Comparison of ENCODE assay signal across 15 mouse cellular contexts in genomic region chr2:103762492-103762891, GRCm38 (mm10). TPM values are rescaled to one million over a fixed set of nuclear protein-coding genes. Genes with fewer than 3 reads are reported as not detected.
A peak's percentile ranks its signal among the peaks of the same experiment; 100 is the strongest.
DNase-seq lines count a peak whose midpoint lies in the region; ATAC-seq and TF ChIP-seq lines count a peak whose summit lies in the region.
"Had no signal": no experiment of that assay in that cellular context is flagged by ENCODE, and none has a peak within 500 bp of the region (broad histone marks: within the 10 kb centered on the region; RNA-seq: fewer than 3 reads in every experiment).

No protein-coding gene starts in this region.

- H3K4me3 ChIP-seq in hindbrain, embryonic 15.5 days = no peak overlapping the region
- H3K4me3 ChIP-seq in hindbrain, embryonic 11.5 days (ENCODE audit: low read depth, low read length) = no peak overlapping the region
- H3K4me3 ChIP-seq in neural tube, embryonic 12.5 days = no peak overlapping the region
- H3K4me3 ChIP-seq in liver, embryonic 14.5 days (ENCODE audit: insufficient read depth in 1 of 2, low read depth in 2 of 2, low read length in 2 of 2) = no peak overlapping the region
- no peak overlapping the region for H3K4me3 ChIP-seq in stomach, postnatal 0 days (ENCODE audit: low read depth, low read length)

- ATAC-seq in hindbrain, embryonic 15.5 days (ENCODE audit: low FRiP score, low read depth) = no peak
- no peak for ATAC-seq in hindbrain, embryonic 11.5 days (ENCODE audit: low FRiP score)
- ATAC-seq in neural tube, embryonic 12.5 days (ENCODE audit: low FRiP score, low read depth) = no peak
- no peak for ATAC-seq in liver, embryonic 14.5 days (ENCODE audit: insufficient read depth)
- ATAC-seq in stomach, postnatal 0 days (ENCODE audit: low FRiP score, low TSS enrichment) = no peak
- no peak for ATAC-seq in granulocyte monocyte progenitor cell, adult 5-6 weeks (replicated peaks; ENCODE audit: poor library complexity, severe bottlenecking)
- ATAC-seq: forebrain, embryonic 16.5 days had no signal

- H3K27ac ChIP-seq in hindbrain, embryonic 15.5 days (replicated peaks) = no peak overlapping the region
- no peak overlapping the region for H3K27ac ChIP-seq in hindbrain, embryonic 11.5 days (ENCODE audit: low read depth, low read length)
- H3K27ac ChIP-seq in neural tube, embryonic 12.5 days = no peak overlapping the region
- no peak overlapping the region for H3K27ac ChIP-seq in liver, embryonic 14.5 days
- H3K27ac ChIP-seq in stomach, postnatal 0 days (replicated peaks) = no peak overlapping the region
- H3K27ac ChIP-seq: kidney, postnatal 0 days had no signal

- no peak overlapping the region for H3K9ac ChIP-seq in hindbrain, embryonic 15.5 days
- H3K9ac ChIP-seq in hindbrain, embryonic 11.5 days (ENCODE audit: low read depth, low read length) = no peak overlapping the region
- no peak overlapping the region for H3K9ac ChIP-seq in neural tube, embryonic 12.5 days
- no peak overlapping the region for H3K9ac ChIP-seq in liver, embryonic 14.5 days (replicated peaks)
- H3K9ac ChIP-seq in stomach, postnatal 0 days (ENCODE audit: low read length) = no peak overlapping the region

- H3K4me2 ChIP-seq in hindbrain, embryonic 15.5 days = peak overlapping the region; percentile 75; the same call in 1 of the 2 replicates
- H3K4me2 ChIP-seq in hindbrain, embryonic 11.5 days (replicated peaks; ENCODE audit: low read depth, low read length) = no peak overlapping the region
- H3K4me2 ChIP-seq in neural tube, embryonic 12.5 days (replicated peaks) = 0 out of 2 replicates have a peak overlapping the region, but pooled peaks have one; percentile 91
- H3K4me2 ChIP-seq in liver, embryonic 14.5 days (ENCODE audit: low read depth) = peak overlapping the region; percentile 97
- H3K4me2 ChIP-seq in stomach, postnatal 0 days (replicated peaks; ENCODE audit: low read depth) = no peak overlapping the region

- WGBS in hindbrain, embryonic 15.5 days = 59% methylated on average over 1 of the region's 1 CpGs
- 53% methylated on average over 1 of the region's 1 CpGs for WGBS in hindbrain, embryonic 11.5 days
- WGBS in neural tube, embryonic 12.5 days = 55% methylated on average over 1 of the region's 1 CpGs
- 39% methylated on average over 1 of the region's 1 CpGs for whole genome bisulfite sequencing in liver, embryonic 14.5 days (ENCODE audit: insufficient replicate concordance)
- 60% methylated on average over 1 of the region's 1 CpGs for WGBS in stomach, postnatal 0 days

- no peak for TF ChIP-seq CTCF in liver, embryonic 14.5 days (IDR thresholded peaks at IDR 0.05; ENCODE audit: low read depth)
- TF ChIP-seq CTCF in stomach, postnatal 0 days (IDR thresholded peaks at IDR 0.05; ENCODE audit: low read depth) = no peak

- peaks cover 20% of the 10 kb centered on the region for H3K4me1 ChIP-seq in hindbrain, embryonic 15.5 days (replicated peaks)
- H3K4me1 ChIP-seq in hindbrain, embryonic 11.5 days (replicated peaks; ENCODE audit: control insufficient read depth, insufficient read depth, low read length) = no peaks in the 10 kb centered on the region
- H3K4me1 ChIP-seq in neural tube, embryonic 12.5 days = peaks cover 21% of the 10 kb centered on the region
- H3K4me1 ChIP-seq in liver, embryonic 14.5 days (replicated peaks; ENCODE audit: control insufficient read depth in 2 of 2, insufficient read depth in 2 of 2, low read length in 1 of 2) = peaks cover 11 to 12% of the 10 kb centered on the region in 2 experiments; a peak in 3 of 4 replicates
- H3K4me1 ChIP-seq in stomach, postnatal 0 days (replicated peaks; ENCODE audit: control insufficient read depth, insufficient read depth) = peaks cover 4% of the 10 kb centered on the region; the same call in 1 of the 2 replicates

- H3K27me3 ChIP-seq in hindbrain, embryonic 15.5 days = no peaks in the 10 kb centered on the region
- no peaks in the 10 kb centered on the region for H3K27me3 ChIP-seq in hindbrain, embryonic 11.5 days (ENCODE audit: control insufficient read depth, insufficient read depth, low read length)
- H3K27me3 ChIP-seq in neural tube, embryonic 12.5 days (replicated peaks) = no peaks in the 10 kb centered on the region
- H3K27me3 ChIP-seq in liver, embryonic 14.5 days (ENCODE audit: control insufficient read depth, insufficient read depth, low read length) = no peaks in the 10 kb centered on the region
- H3K27me3 ChIP-seq in stomach, postnatal 0 days (ENCODE audit: control insufficient read depth, insufficient read depth, low read length) = no peaks in the 10 kb centered on the region

- peaks cover 21% of the 10 kb centered on the region for H3K36me3 ChIP-seq in hindbrain, embryonic 15.5 days
- peaks cover 4% of the 10 kb centered on the region; the same call in 1 of the 2 replicates for H3K36me3 ChIP-seq in hindbrain, embryonic 11.5 days (ENCODE audit: control insufficient read depth, insufficient read depth, low read length)
- peaks cover 23% of the 10 kb centered on the region for H3K36me3 ChIP-seq in neural tube, embryonic 12.5 days
- peaks cover 19% of the 10 kb centered on the region for H3K36me3 ChIP-seq in liver, embryonic 14.5 days (replicated peaks; ENCODE audit: control insufficient read depth, insufficient read depth, low read depth)
- H3K36me3 ChIP-seq in stomach, postnatal 0 days (ENCODE audit: control insufficient read depth, insufficient read depth, low read length) = peaks cover 13% of the 10 kb centered on the region; the same call in 1 of the 2 replicates

- H3K9me3 ChIP-seq in hindbrain, embryonic 15.5 days = no peaks in the 10 kb centered on the region
- no peaks in the 10 kb centered on the region for H3K9me3 ChIP-seq in hindbrain, embryonic 11.5 days (ENCODE audit: control insufficient read depth, low read length)
- no peaks in the 10 kb centered on the region for H3K9me3 ChIP-seq in neural tube, embryonic 12.5 days
- no peaks in the 10 kb centered on the region for H3K9me3 ChIP-seq in liver, embryonic 14.5 days (ENCODE audit: control insufficient read depth, low read length)
- no peaks in the 10 kb centered on the region for H3K9me3 ChIP-seq in stomach, postnatal 0 days (ENCODE audit: control insufficient read depth, low read length)

- TF ChIP-seq EP300 in liver, embryonic 14.5 days (IDR thresholded peaks at IDR 0.05; ENCODE audit: low read depth) = no peak
- TF ChIP-seq EP300 in stomach, postnatal 0 days (optimal IDR thresholded peaks at IDR 0.05) = no peak

- no peak for DNase-seq in hindbrain, embryonic 11.5 days (ENCODE audit: low spot score)
- no peak for DNase-seq in neural tube, embryonic 10.5 days (ENCODE audit: extremely low spot score, low spot score)
- DNase-seq in liver, embryonic 14.5 days (ENCODE audit: low read depth in 3 of 3, low spot score in 3 of 3) = no peak
- DNase-seq in stomach, postnatal 0 days (ENCODE audit: low spot score) = peak; percentile 7
- DNase-seq in gastrocnemius, postnatal 25 days = no peak
- DNase-seq: adrenal gland, postnatal 10 days; embryo, embryonic 11 days; heart, postnatal 14 days; right cerebral cortex, postnatal 4 days; thymus, adult 18-20 months had no signal

RNA-seq across cellular contexts. Expression of gene Nat10, which starts 1.4 kb away (rescaled TPM):
- 17.8 and 20.1 TPM in 2 replicates for polyA plus RNA-seq in hindbrain, embryonic 15.5 days (2015; fragmentation: Nextera tagmentation; extraction: Ambion mirVana)
- polyA plus RNA-seq in hindbrain, embryonic 11.5 days (2014; fragmentation: Nextera tagmentation; extraction: Ambion mirVana) = 21.5 and 22.7 TPM in 2 replicates
- 21.7 and 23.9 TPM in 2 replicates for polyA plus RNA-seq in neural tube, embryonic 12.5 days (2016; fragmentation: Nextera tagmentation; extraction: Ambion mirVana)
- polyA plus RNA-seq in liver, embryonic 14.5 days (2012; rRNA removed) = 20.5 and 21.7 TPM in 2 replicates
- 9.1 and 12.9 TPM in 2 replicates for polyA plus RNA-seq in liver, embryonic 14.5 days (2014; fragmentation: Nextera tagmentation; extraction: Ambion mirVana)
- 8.8 and 8.9 TPM in 2 replicates for polyA plus RNA-seq in stomach, postnatal 0 days (2015; fragmentation: Nextera tagmentation; extraction: Ambion mirVana)
- 10 to 100 TPM; 14.7 to 15.3 TPM for total RNA-seq in gastrocnemius, postnatal 25 days (2021)
- 45.4 and 57.0 TPM in 2 replicates for total RNA-seq in granulocyte monocyte progenitor cell, adult 5-6 weeks (2014; fragmentation: Nextera tagmentation)
- 77.7 and 124 TPM in 2 replicates for total RNA-seq in granulocyte monocyte progenitor cell, adult 5-6 weeks (2017)

RNA-seq across cellular contexts. Expression of gene Caprin1, which starts 35.0 kb away (rescaled TPM):
- polyA plus RNA-seq in hindbrain, embryonic 15.5 days (2015; fragmentation: Nextera tagmentation; extraction: Ambion mirVana) = 321 and 331 TPM in 2 replicates
- polyA plus RNA-seq in hindbrain, embryonic 11.5 days (2014; fragmentation: Nextera tagmentation; extraction: Ambion mirVana) = 610 and 653 TPM in 2 replicates
- polyA plus RNA-seq in neural tube, embryonic 12.5 days (2016; fragmentation: Nextera tagmentation; extraction: Ambion mirVana) = 512 and 528 TPM in 2 replicates
- 53.8 and 71.3 TPM in 2 replicates for polyA plus RNA-seq in liver, embryonic 14.5 days (2012; rRNA removed)
- 118 and 134 TPM in 2 replicates for polyA plus RNA-seq in liver, embryonic 14.5 days (2014; fragmentation: Nextera tagmentation; extraction: Ambion mirVana)
- polyA plus RNA-seq in stomach, postnatal 0 days (2015; fragmentation: Nextera tagmentation; extraction: Ambion mirVana) = 80.7 and 87.0 TPM in 2 replicates
- total RNA-seq in gastrocnemius, postnatal 25 days (2021) = 100 to 1,000 TPM; 108 to 110 TPM
- 371 and 391 TPM in 2 replicates for total RNA-seq in granulocyte monocyte progenitor cell, adult 5-6 weeks (2014; fragmentation: Nextera tagmentation)
- total RNA-seq in granulocyte monocyte progenitor cell, adult 5-6 weeks (2017) = 510 and 593 TPM in 2 replicates

Comparison
In these comparisons a context has a peak if more than half of its experiments do, and no peak if none do; other contexts are left out.
1. H3K4me2 ChIP-seq: peak in hindbrain, embryonic 15.5 days (single experiment), neural tube, embryonic 12.5 days (single experiment) and liver, embryonic 14.5 days (single experiment); none in hindbrain, embryonic 11.5 days (single experiment) and stomach, postnatal 0 days (single experiment).